Mouse (Mus musculus) lung, embryonic 16.5 days (tissue): ENCODE data around the gene Rad50. TPM values are rescaled to one million over a fixed set of nuclear protein-coding genes. Genes with fewer than 3 reads are reported as not detected.

Experiments
- ATAC-seq: fragments of 200-750 bp; cut with Nextera tagmentation; 2 replicates; pipeline ENCODE4 v1.8.0; 2017; ENCODE audit warnings: low read depth, mild to moderate bottlenecking, moderate library complexity
- H3K27ac ChIP-seq: fragments of 300-500 bp; sonication (generic); 2 replicates; pipeline ENCODE4 v1.5.1; 2014; ENCODE audit warnings: mild to moderate bottlenecking, control low read depth, low read length
- H3K27me3 ChIP-seq: fragments of 300-500 bp; sonication (generic); 2 replicates; pipeline ENCODE4 v1.6.1; 2014; ENCODE audit warnings: low read depth, low read length, mixed read lengths; ENCODE audit not compliant: control insufficient read depth, insufficient read depth
- H3K36me3 ChIP-seq: fragments of 300-500 bp; sonication (generic); 2 replicates; pipeline ENCODE4 v1.6.1; 2014; ENCODE audit warnings: low read length; ENCODE audit not compliant: control insufficient read depth, insufficient read depth
- H3K4me1 ChIP-seq: fragments of 300-500 bp; sonication (generic); replicated peaks from 2 replicates; pipeline ENCODE4 v1.6.1; 2014; ENCODE audit warnings: low read length, mixed read lengths; ENCODE audit not compliant: control insufficient read depth, insufficient read depth
- H3K4me2 ChIP-seq: fragments of 300-500 bp; sonication (generic); 2 replicates; pipeline ENCODE4 v1.6.1; 2014; ENCODE audit warnings: low read depth, low read length, control low read depth
- H3K4me3 ChIP-seq: fragments of 300-500 bp; sonication (generic); 2 replicates; pipeline ENCODE4 v1.5.1; 2014; ENCODE audit warnings: mild to moderate bottlenecking, low read length, control low read depth
- H3K9ac ChIP-seq: fragments of 300-500 bp; sonication (generic); 2 replicates; pipeline ENCODE4 v1.6.1; 2014; ENCODE audit warnings: low read length, control low read depth
- H3K9me3 ChIP-seq: fragments of 300-500 bp; sonication (generic); 2 replicates; pipeline ENCODE4 v1.6.1; 2016; ENCODE audit warnings: low read length; ENCODE audit not compliant: control insufficient read depth
- WGBS: fragments of 180-500 bp; shearing (Covaris S2); extraction: QIAGEN DNeasy Blood & Tissue Kit; methylation state at CpG from one replicate; pipeline ENCODE4 v1.1.7; 2014; 5-methylcytosine and 5-hydroxymethylcytosine counted together
- polyA plus RNA-seq: library from polyadenylated mRNA; unstranded; fragments of >200 nt; fragmentation: Nextera tagmentation; extraction: Ambion mirVana; gene quantifications from 2 replicates; pipeline ENCODE4 v1.2.1, GENCODE M21; 2015

The Rad50 gene
- polyA plus RNA-seq, 1 experiment from 2014 or later: 33.7 TPM

GRCm38 (mm10) chr11:53736771-53737572 lies 29.9 kb upstream of the Rad50 start:
- Histone ChIP-seq H3K4me2 (no peak overlapping the region), H3K4me3 (no peak overlapping the region), H3K4me1 (no peaks in the 10 kb centered on the region), H3K36me3 (no peaks in the 10 kb centered on the region), H3K27me3 (no peaks in the 10 kb centered on the region), H3K27ac (peak overlapping the region; percentile 37), H3K9ac (no peak overlapping the region), H3K9me3 (no peaks in the 10 kb centered on the region)
- WGBS: 48% methylated on average over 14 of the region's 14 CpGs
- ATAC-seq: peak; percentile 89

- peak overlapping the region; percentile 53 for H3K4me2 ChIP-seq
- H3K27me3 ChIP-seq: no peaks in the 10 kb centered on the region
- H3K4me1 ChIP-seq: no peaks in the 10 kb centered on the region
- H3K27ac ChIP-seq: no peak overlapping the region
- H3K36me3 ChIP-seq: no peaks in the 10 kb centered on the region
- no peak overlapping the region for H3K9ac ChIP-seq
- ATAC-seq: peak; percentile 76
- peak overlapping the region; percentile 20 for H3K4me3 ChIP-seq
- 20% methylated on average over 17 of the region's 17 CpGs for WGBS
- H3K9me3 ChIP-seq: no peaks in the 10 kb centered on the region
These were observed 28.6 kb upstream of the Rad50 start for GRCm38 (mm10) chr11:53735682-53736245.

- Histone ChIP-seq H3K4me1 (no peaks in the 10 kb centered on the region), H3K36me3 (no peaks in the 10 kb centered on the region), H3K9ac (no peak overlapping the region), H3K4me2 (peak overlapping the region; percentile 53; the same call in 1 of the 2 replicates), H3K27me3 (no peaks in the 10 kb centered on the region), H3K4me3 (no peak overlapping the region), H3K9me3 (no peaks in the 10 kb centered on the region), H3K27ac (no peak overlapping the region)
- ATAC-seq: no peak
- 57% methylated on average over 18 of the region's 18 CpGs for WGBS
These were observed 28.0 kb upstream of the Rad50 start for GRCm38 (mm10) chr11:53734970-53735681.

GRCm38 (mm10) chr11:53734431-53734830 lies 27.3 kb upstream of the Rad50 start:
- Histone ChIP-seq H3K27me3 (no peaks in the 10 kb centered on the region), H3K4me3 (no peak overlapping the region), H3K4me2 (no peak overlapping the region), H3K36me3 (no peaks in the 10 kb centered on the region), H3K9ac (no peak overlapping the region), H3K27ac (no peak overlapping the region), H3K9me3 (no peaks in the 10 kb centered on the region), H3K4me1 (no peaks in the 10 kb centered on the region)
- WGBS: 72% methylated on average over 2 of the region's 2 CpGs
- no peak for ATAC-seq

GRCm38 (mm10) chr11:53733824-53734223 lies 26.7 kb upstream of the Rad50 start:
- Histone ChIP-seq H3K9me3 (no peaks in the 10 kb centered on the region), H3K9ac (no peak overlapping the region), H3K27me3 (no peaks in the 10 kb centered on the region), H3K36me3 (no peaks in the 10 kb centered on the region), H3K4me1 (no peaks in the 10 kb centered on the region), H3K4me2 (no peak overlapping the region), H3K4me3 (no peak overlapping the region), H3K27ac (no peak overlapping the region)
- no peak for ATAC-seq
- WGBS: 86% methylated on average over 7 of the region's 7 CpGs

- WGBS: 82% methylated on average over 8 of the region's 8 CpGs
- H3K27ac ChIP-seq: no peak overlapping the region
These were observed 25.1 kb upstream of the Rad50 start for GRCm38 (mm10) chr11:53732244-53732643.

GRCm38 (mm10) chr11:53731457-53731856 lies 24.3 kb upstream of the Rad50 start:
- H3K4me1 ChIP-seq: no peaks in the 10 kb centered on the region
- 94% methylated on average over 7 of the region's 7 CpGs for WGBS
- no peak overlapping the region for H3K4me3 ChIP-seq
- ATAC-seq: no peak
- no peaks in the 10 kb centered on the region for H3K36me3 ChIP-seq
- no peak overlapping the region for H3K4me2 ChIP-seq
- no peak overlapping the region for H3K27ac ChIP-seq
- no peaks in the 10 kb centered on the region for H3K27me3 ChIP-seq
- H3K9ac ChIP-seq: no peak overlapping the region
- no peaks in the 10 kb centered on the region for H3K9me3 ChIP-seq

More at GRCm38 (mm10) chr11:53732244-53732643, 25.1 kb upstream of the Rad50 start:
- Histone ChIP-seq H3K9me3 (no peaks in the 10 kb centered on the region), H3K4me1 (no peaks in the 10 kb centered on the region), H3K27me3 (no peaks in the 10 kb centered on the region), H3K4me2 (no peak overlapping the region), H3K4me3 (no peak overlapping the region), H3K36me3 (no peaks in the 10 kb centered on the region), H3K9ac (no peak overlapping the region)
- ATAC-seq: no peak

- Histone ChIP-seq H3K27me3 (no peaks in the 10 kb centered on the region), H3K9me3 (no peaks in the 10 kb centered on the region), H3K4me3 (no peak within 1 kb of the TSS), H3K27ac (no peak within 1 kb of the TSS), H3K9ac (no peak within 1 kb of the TSS), H3K4me1 (no peaks in the 10 kb centered on the region), H3K4me2 (no peak within 1 kb of the TSS), H3K36me3 (no peaks in the 10 kb centered on the region)
- no peak for ATAC-seq
- 75% methylated on average over 6 of the region's 6 CpGs for WGBS
These were observed 13.6 kb upstream of the Rad50 start, which contains the start of gene Il5 for GRCm38 (mm10) chr11:53720715-53721114. Gene Il5 (plus strand): TSS chr11:53720794.

GRCm38 (mm10) chr11:53719701-53720100 lies 12.6 kb upstream of the Rad50 start:
- Histone ChIP-seq H3K9ac (no peak overlapping the region), H3K36me3 (no peaks in the 10 kb centered on the region), H3K4me3 (no peak overlapping the region), H3K27ac (no peak overlapping the region), H3K27me3 (no peaks in the 10 kb centered on the region), H3K4me2 (no peak overlapping the region), H3K4me1 (no peaks in the 10 kb centered on the region), H3K9me3 (no peaks in the 10 kb centered on the region)
- no peak for ATAC-seq
- WGBS: 90% methylated on average over 1 of the region's 1 CpGs
